Mouse (Mus musculus): Measurements from ENCODE around the gene Ctsll3. TPM values are rescaled to one million over a fixed set of nuclear protein-coding genes. Genes with fewer than 3 reads are reported as not detected.

Ctsll3 gene
- polyA plus RNA-seq, 1 experiment from 2014 or later: 0.87 TPM

Other genes with a start within 250 kb of the Ctsll3 start
- gene Dapk1, start 200.9 kb downstream of the Ctsll3 start, polyA plus RNA-seq (2015; fragmentation: Nextera tagmentation; extraction: Ambion mirVana): 18.5 and 20.0 TPM in 2 replicates
- gene BC051665, start 16.5 kb downstream of the Ctsll3 start, polyA plus RNA-seq (2015; fragmentation: Nextera tagmentation; extraction: Ambion mirVana): not detected in 2 replicates
- 0.17 and 0.38 TPM in 2 replicates for gene 4930486L24Rik, start 61.6 kb upstream of the Ctsll3 start, polyA plus RNA-seq (2015; fragmentation: Nextera tagmentation; extraction: Ambion mirVana)
- gene Gm49392, start 94.0 kb upstream of the Ctsll3 start, polyA plus RNA-seq (2015; fragmentation: Nextera tagmentation; extraction: Ambion mirVana): not detected in 2 replicates
- gene Ctla2b, start 94.6 kb upstream of the Ctsll3 start, polyA plus RNA-seq (2015; fragmentation: Nextera tagmentation; extraction: Ambion mirVana): 5.3 and 6.4 TPM in 2 replicates
- not detected in 2 replicates for gene Tpbpb, start 102.0 kb upstream of the Ctsll3 start, polyA plus RNA-seq (2015; fragmentation: Nextera tagmentation; extraction: Ambion mirVana)
- not detected in 2 replicates for gene Gm49393, start 132.7 kb upstream of the Ctsll3 start, polyA plus RNA-seq (2015; fragmentation: Nextera tagmentation; extraction: Ambion mirVana)
- 0.93 and 2.0 TPM in 2 replicates for gene Gm49391, start 133.7 kb upstream of the Ctsll3 start, polyA plus RNA-seq (2015; fragmentation: Nextera tagmentation; extraction: Ambion mirVana)
- 31.0 and 31.8 TPM in 2 replicates for gene Ctla2a, start 133.8 kb upstream of the Ctsll3 start, polyA plus RNA-seq (2015; fragmentation: Nextera tagmentation; extraction: Ambion mirVana)
- gene Tpbpa, start 139.1 kb upstream of the Ctsll3 start, polyA plus RNA-seq (2015; fragmentation: Nextera tagmentation; extraction: Ambion mirVana): not detected in 2 replicates
- not detected in 2 replicates for gene Ctsj, start 203.1 kb upstream of the Ctsll3 start, polyA plus RNA-seq (2015; fragmentation: Nextera tagmentation; extraction: Ambion mirVana)
- not detected in 2 replicates for gene Ctsq, start 237.8 kb upstream of the Ctsll3 start, polyA plus RNA-seq (2015; fragmentation: Nextera tagmentation; extraction: Ambion mirVana)

All from embryonic facial prominence, embryonic 15.5 days (tissue).